Mouse (Mus musculus): ENCODE measurements around the gene Ctbp2. TPM values are rescaled to one million over a fixed set of nuclear protein-coding genes. Genes with fewer than 3 reads are reported as not detected.

The Ctbp2 gene
- polyA plus RNA-seq, 1 experiment = 48.7 TPM

DNA sequence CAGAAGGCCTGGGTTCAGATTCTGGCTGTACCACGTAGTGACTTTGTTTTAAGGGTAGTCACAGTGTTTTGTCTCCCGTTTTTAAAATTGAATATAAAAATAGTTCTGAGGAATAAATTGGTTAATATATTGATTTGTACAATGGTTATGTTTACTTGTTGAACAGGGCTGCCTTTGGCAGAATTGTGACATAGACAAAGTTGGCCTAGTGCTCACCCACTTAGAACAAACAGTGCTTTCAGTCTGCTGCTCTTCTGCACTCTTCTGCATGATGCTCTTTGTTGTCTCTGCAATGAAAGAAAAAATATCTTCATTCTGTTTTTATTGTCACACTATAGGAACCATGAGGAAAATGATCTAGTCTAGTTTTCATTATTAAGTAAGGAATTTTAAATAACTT is 185.0 kb downstream of the Ctbp2 start:
- DNase-seq (ENCODE audit: low read depth) = no peak

Other genes starting within 250 kb of the Ctbp2 start
- gene Zranb1, start 193.2 kb downstream of the Ctbp2 start, polyA plus RNA-seq (2012; rRNA removed) = 10.3 and 10.4 TPM in 2 replicates
- 33.3 and 40.6 TPM in 2 replicates for gene Fgfr2, start 1.0 kb downstream of the Ctbp2 start, polyA plus RNA-seq (2012; rRNA removed)

Data from gonadal fat pad, adult 2 months (tissue).